Mouse (Mus musculus) urinary bladder, postnatal 36 days (tissue): ENCODE data around the gene Tspan9.

Experiments used
- DNase-seq, 2 experiments: peaks; one replicate each; pipeline ENCODE4 v3.0.0; 2022; ENCODE audit warnings: low spot score in 2 of 2, mixed read lengths in 1 of 2

The Tspan9 gene

GRCm38 (mm10) chr6:128143390-128144020 lies at the start of gene Tspan9:
Tspan9 (minus strand) TSS chr6:128143594.
- DNase-seq: peak; percentile 74 to 78

GRCm38 (mm10) chr6:128183521-128183920 lies 40.1 kb upstream of the Tspan9 start:
- no peak for DNase-seq

GRCm38 (mm10) chr6:128181176-128181575 lies 37.8 kb upstream of the Tspan9 start:
- no peak for DNase-seq

GRCm38 (mm10) chr6:128179651-128180050 lies 36.3 kb upstream of the Tspan9 start:
- no peak for DNase-seq

- no peak for DNase-seq
Measured at GRCm38 (mm10) chr6:128179247-128179646, 35.9 kb upstream of the Tspan9 start.

- DNase-seq: no peak
Measured at GRCm38 (mm10) chr6:128178681-128179080, 35.3 kb upstream of the Tspan9 start.

- no peak for DNase-seq
Measured at GRCm38 (mm10) chr6:128168785-128169679, 25.6 kb upstream of the Tspan9 start.

GRCm38 (mm10) chr6:128165564-128165963 lies 22.2 kb upstream of the Tspan9 start:
- DNase-seq: no peak

GRCm38 (mm10) chr6:128164632-128165031 lies 21.2 kb upstream of the Tspan9 start:
- DNase-seq: no peak

GRCm38 (mm10) chr6:128159092-128159491 lies 15.7 kb upstream of the Tspan9 start:
- no peak for DNase-seq

- DNase-seq: no peak
Measured at GRCm38 (mm10) chr6:128158031-128158430, 14.6 kb upstream of the Tspan9 start.

GRCm38 (mm10) chr6:128156476-128156875 lies 13.1 kb upstream of the Tspan9 start:
- no peak for DNase-seq

GRCm38 (mm10) chr6:128155935-128156334 lies 12.5 kb upstream of the Tspan9 start:
- no peak for DNase-seq

GRCm38 (mm10) chr6:128145765-128146164 lies 2.4 kb upstream of the Tspan9 start:
- no peak for DNase-seq

- no peak for DNase-seq
Measured at GRCm38 (mm10) chr6:128142369-128143278, 770 bp downstream of the Tspan9 start.

GRCm38 (mm10) chr6:128140724-128141123 lies 2.7 kb downstream of the Tspan9 start:
- no peak for DNase-seq

- no peak for DNase-seq
Measured at GRCm38 (mm10) chr6:128137855-128138254, 5.5 kb downstream of the Tspan9 start.

GRCm38 (mm10) chr6:128136654-128137053 lies 6.7 kb downstream of the Tspan9 start:
- no peak for DNase-seq

- DNase-seq: no peak
Measured at GRCm38 (mm10) chr6:128135459-128135858, 7.9 kb downstream of the Tspan9 start.

GRCm38 (mm10) chr6:128135006-128135405 lies 8.4 kb downstream of the Tspan9 start:
- DNase-seq: no peak

GRCm38 (mm10) chr6:128134196-128134924 lies 9.0 kb downstream of the Tspan9 start:
- DNase-seq: no peak
